Mouse (Mus musculus) erythroblast, embryonic 14.5 days (primary cell): ENCODE results near the gene Pcdh7.

Source experiments
- GATA1 ChIP-seq: IDR thresholded peaks from 2 replicates; pipeline ENCODE4 v1.6.1; 2012; ENCODE audit warnings: low read length, inconsistent platforms, mixed read lengths
- TAL1 ChIP-seq: IDR thresholded peaks from 3 replicates; pipeline ENCODE4 v1.6.1; 2012; ENCODE audit warnings: low read length, inconsistent platforms, mixed read lengths

DNA sequence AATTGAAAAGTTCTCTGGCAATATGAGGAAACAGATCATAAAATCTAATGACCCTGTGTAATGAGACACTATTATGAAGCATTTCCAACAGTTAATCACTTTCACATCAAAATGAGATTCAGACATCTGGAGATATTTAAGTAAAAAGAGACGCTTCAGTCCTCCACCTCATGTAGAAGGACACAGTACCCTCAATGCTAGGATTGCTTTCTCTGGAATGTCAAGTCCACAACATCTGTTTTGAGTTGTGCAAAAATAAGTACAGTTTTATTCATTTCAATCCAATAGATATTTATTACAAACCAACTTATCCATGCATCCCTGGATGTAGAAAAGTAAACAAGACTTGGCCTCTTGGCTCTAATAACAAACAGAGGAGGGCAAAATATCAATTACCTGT is 92.9 kb downstream of the Pcdh7 start:
- no peak for TF ChIP-seq TAL1
- TF ChIP-seq GATA1: no peak
